Mouse (Mus musculus): Measurements from ENCODE around the gene Grm1. TPM values are rescaled to one million over a fixed set of nuclear protein-coding genes. Genes with fewer than 3 reads are reported as not detected.

The Grm1 gene
- polyA plus RNA-seq, 1 experiment from 2014 or later = 0.09 TPM

DNA sequence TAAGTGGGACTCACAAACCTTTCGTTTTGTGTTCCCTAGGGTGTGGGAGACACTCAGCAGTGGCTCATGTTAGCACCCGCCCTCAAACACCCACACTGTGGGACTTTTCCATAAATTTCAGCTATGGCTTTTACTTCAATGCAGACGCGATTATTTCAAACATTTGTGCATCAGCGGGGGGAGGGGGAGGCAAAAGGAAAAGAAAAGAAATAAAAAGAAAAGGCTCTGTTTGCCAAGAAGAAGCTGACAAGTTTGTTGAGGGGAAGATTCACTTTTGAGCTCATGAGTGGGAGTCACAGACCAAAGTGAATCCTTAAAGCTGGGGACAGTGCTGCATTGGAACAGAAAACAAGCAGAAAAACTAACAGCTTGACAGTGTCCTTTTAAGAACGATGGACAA, 384.7 kb downstream of the Grm1 start:
- Histone ChIP-seq H3K4me3 (no peak overlapping the region), H3K27ac (no peak overlapping the region), H3K4me2 (replicated peaks) (no peak overlapping the region), H3K36me3 (no peaks in the 10 kb centered on the region), H3K9me3 (no peaks in the 10 kb centered on the region), H3K4me1 (no peaks in the 10 kb centered on the region), H3K9ac (no peak overlapping the region), H3K27me3 (no peaks in the 10 kb centered on the region)
- 76% methylated on average over 6 of the region's 6 CpGs for WGBS
- no peak for ATAC-seq (ENCODE audit: insufficient number of reproducible peaks, insufficient read depth, low FRiP score, low TSS enrichment)

GRCm38 (mm10) chr10:10689668-10690223, 392.4 kb downstream of the Grm1 start:
- Histone ChIP-seq H3K27me3 (peaks cover 11% of the 10 kb centered on the region), H3K4me3 (peak overlapping the region; percentile 42), H3K9me3 (no peaks in the 10 kb centered on the region), H3K4me2 (replicated peaks) (peak overlapping the region; percentile 81), H3K9ac (peak overlapping the region; percentile 32; the same call in 1 of the 2 replicates), H3K4me1 (peaks cover 5% of the 10 kb centered on the region; the same call in 1 of the 2 replicates), H3K36me3 (no peaks in the 10 kb centered on the region), H3K27ac (no peak overlapping the region)
- no peak for ATAC-seq (ENCODE audit: insufficient number of reproducible peaks, insufficient read depth, low FRiP score, low TSS enrichment)
- WGBS = 17% methylated on average over 11 of the region's 11 CpGs

DNA sequence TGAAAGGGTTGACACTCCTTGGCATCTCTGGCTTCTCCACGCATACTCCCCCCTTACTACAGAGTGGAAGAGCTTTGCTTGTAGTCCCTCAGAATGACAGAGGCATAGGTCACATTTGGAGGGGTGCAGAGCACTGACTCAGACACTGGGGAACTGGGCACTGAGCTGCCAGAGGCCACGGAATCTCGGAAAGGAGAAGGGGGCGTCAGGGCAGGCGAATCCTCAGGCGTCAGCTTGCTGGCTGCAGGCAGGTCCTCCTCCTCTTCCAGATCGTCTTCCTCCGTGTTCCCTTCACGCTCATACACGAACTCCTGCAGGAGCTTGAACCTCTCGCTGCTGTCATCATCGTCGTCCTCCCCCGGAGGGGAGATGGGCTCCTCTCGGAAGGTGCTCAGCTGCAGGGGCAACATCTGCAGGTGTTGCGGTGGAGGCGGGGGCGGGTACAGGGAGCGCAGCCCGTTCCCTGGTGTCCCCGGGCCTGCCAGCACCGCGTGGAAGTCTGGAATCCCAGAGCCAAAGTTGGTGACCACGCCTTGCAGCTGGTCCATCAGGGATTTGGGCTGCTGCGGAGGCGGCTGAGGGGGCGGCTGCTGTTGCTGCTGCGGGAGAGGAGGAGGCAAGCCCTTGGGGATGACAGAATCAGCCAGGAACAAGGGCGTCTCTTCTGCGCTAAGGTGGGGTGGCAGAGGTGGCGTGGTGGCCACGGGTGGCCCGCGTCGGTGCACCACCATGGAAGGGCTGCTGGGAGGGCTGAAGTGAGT, 393.1 kb downstream of the Grm1 start:
- Histone ChIP-seq H3K4me2 (replicated peaks) (peak overlapping the region; percentile 81), H3K9ac (peak overlapping the region; percentile 32; the same call in 1 of the 2 replicates), H3K27ac (no peak overlapping the region), H3K27me3 (peaks cover 11% of the 10 kb centered on the region), H3K4me3 (peak overlapping the region; percentile 42), H3K36me3 (no peaks in the 10 kb centered on the region), H3K9me3 (no peaks in the 10 kb centered on the region), H3K4me1 (peaks cover 5% of the 10 kb centered on the region; the same call in 1 of the 2 replicates)
- 3% methylated on average over 35 of the region's 35 CpGs for WGBS
- no peak for ATAC-seq (ENCODE audit: insufficient number of reproducible peaks, insufficient read depth, low FRiP score, low TSS enrichment)

GRCm38 (mm10) chr10:10681048-10681447, 401.1 kb downstream of the Grm1 start, which contains the start of gene Gm10944:
Gene Gm10944, plus strand, starts transcription at chr10:10681348.
- H3K36me3 ChIP-seq = no peaks in the 10 kb centered on the region
- WGBS = 94% methylated on average over 1 of the region's 1 CpGs
- no peak within 1 kb of the TSS for H3K9ac ChIP-seq
- no peak within 1 kb of the TSS for H3K27ac ChIP-seq
- H3K4me3 ChIP-seq = no peak within 1 kb of the TSS
- H3K27me3 ChIP-seq = no peaks in the 10 kb centered on the region
- H3K9me3 ChIP-seq = no peaks in the 10 kb centered on the region
- H3K4me2 ChIP-seq (replicated peaks) = no peak within 1 kb of the TSS
- ATAC-seq (ENCODE audit: insufficient number of reproducible peaks, insufficient read depth, low FRiP score, low TSS enrichment) = no peak
- H3K4me1 ChIP-seq = no peaks in the 10 kb centered on the region

DNA sequence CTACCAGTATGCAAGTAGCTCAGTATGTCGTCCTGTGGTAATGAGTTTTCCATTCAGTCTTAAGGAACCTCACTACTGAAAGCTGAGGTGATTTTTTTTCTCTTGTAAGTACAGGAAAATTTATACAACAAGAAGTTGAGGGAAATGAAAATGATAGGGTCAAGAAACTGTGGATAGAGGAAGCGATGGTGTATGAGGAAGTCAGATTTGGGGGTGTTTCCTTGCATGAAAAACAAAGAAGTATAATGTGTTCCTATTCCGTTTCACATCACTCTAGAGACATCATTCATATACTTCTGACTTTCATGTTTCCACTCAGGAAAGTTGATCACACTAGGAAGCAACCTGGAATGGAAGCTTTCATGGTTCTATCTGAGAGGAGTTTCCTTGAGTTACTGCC, 422.2 kb downstream of the Grm1 start:
- no peak for ATAC-seq (ENCODE audit: insufficient number of reproducible peaks, insufficient read depth, low FRiP score, low TSS enrichment)
- 73% methylated on average over 3 of the region's 3 CpGs for WGBS
- Histone ChIP-seq H3K36me3 (no peaks in the 10 kb centered on the region), H3K4me2 (replicated peaks) (no peak overlapping the region), H3K9ac (no peak overlapping the region), H3K4me3 (no peak overlapping the region), H3K4me1 (no peaks in the 10 kb centered on the region), H3K9me3 (no peaks in the 10 kb centered on the region), H3K27me3 (no peaks in the 10 kb centered on the region), H3K27ac (no peak overlapping the region)

- H3K9ac ChIP-seq = no peak overlapping the region
- H3K4me3 ChIP-seq = no peak overlapping the region
- H3K36me3 ChIP-seq = no peaks in the 10 kb centered on the region
- ATAC-seq (ENCODE audit: insufficient number of reproducible peaks, insufficient read depth, low FRiP score, low TSS enrichment) = no peak
- no peak overlapping the region for H3K27ac ChIP-seq
- no peaks in the 10 kb centered on the region for H3K9me3 ChIP-seq
- H3K4me1 ChIP-seq = no peaks in the 10 kb centered on the region
- H3K4me2 ChIP-seq (replicated peaks) = no peak overlapping the region
- 75% methylated on average over 3 of the region's 3 CpGs for WGBS
- no peaks in the 10 kb centered on the region for H3K27me3 ChIP-seq
These were observed 423.0 kb downstream of the Grm1 start for GRCm38 (mm10) chr10:10659161-10659560.

DNA sequence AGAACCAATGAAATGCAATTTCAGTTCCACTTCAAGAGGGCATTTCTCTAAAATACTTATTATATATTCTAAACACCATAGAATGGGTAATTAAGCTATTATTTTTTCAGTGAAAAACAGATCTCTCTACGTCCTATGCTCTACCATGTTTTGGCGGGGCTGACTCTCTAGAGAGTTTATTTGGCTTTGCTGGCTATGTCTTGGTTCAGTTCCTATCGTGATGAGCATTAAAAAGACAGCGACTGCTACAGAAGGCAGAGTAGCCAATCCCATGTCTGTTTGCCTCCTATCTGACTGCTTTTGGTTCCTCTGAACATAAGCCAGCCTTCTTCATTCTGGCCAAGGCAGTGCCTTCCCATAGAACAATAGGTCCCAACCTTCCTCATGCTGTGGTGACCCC, 425.5 kb downstream of the Grm1 start:
- Histone ChIP-seq H3K4me1 (no peaks in the 10 kb centered on the region), H3K36me3 (no peaks in the 10 kb centered on the region), H3K9me3 (no peaks in the 10 kb centered on the region), H3K27me3 (no peaks in the 10 kb centered on the region), H3K27ac (no peak overlapping the region), H3K9ac (no peak overlapping the region), H3K4me3 (no peak overlapping the region), H3K4me2 (replicated peaks) (no peak overlapping the region)
- ATAC-seq (ENCODE audit: insufficient number of reproducible peaks, insufficient read depth, low FRiP score, low TSS enrichment) = no peak
- WGBS = 84% methylated on average over 4 of the region's 4 CpGs

- no peak overlapping the region for H3K4me2 ChIP-seq (replicated peaks)
- H3K4me1 ChIP-seq = no peaks in the 10 kb centered on the region
- H3K4me3 ChIP-seq = no peak overlapping the region
- no peaks in the 10 kb centered on the region for H3K36me3 ChIP-seq
- no peak overlapping the region for H3K9ac ChIP-seq
- H3K27me3 ChIP-seq = no peaks in the 10 kb centered on the region
- H3K9me3 ChIP-seq = no peaks in the 10 kb centered on the region
- no peak for ATAC-seq (ENCODE audit: insufficient number of reproducible peaks, insufficient read depth, low FRiP score, low TSS enrichment)
- H3K27ac ChIP-seq = no peak overlapping the region
These were observed 426.2 kb downstream of the Grm1 start for GRCm38 (mm10) chr10:10655991-10656390.

Other genes starting within 250 kb of the Grm1 start
- gene Shprh, start 67.1 kb upstream of the Grm1 start, polyA plus RNA-seq (2016; fragmentation: Nextera tagmentation; extraction: Ambion mirVana) = 25.0 and 26.3 TPM in 2 replicates
- 51.0 and 55.0 TPM in 2 replicates for gene Fbxo30, start 199.0 kb upstream of the Grm1 start, polyA plus RNA-seq (2016; fragmentation: Nextera tagmentation; extraction: Ambion mirVana)

Data from embryonic facial prominence, embryonic 12.5 days (tissue).